Mouse (Mus musculus): Measurements from ENCODE around the gene Arhgap33. TPM values are rescaled to one million over a fixed set of nuclear protein-coding genes. Genes with fewer than 3 reads are reported as not detected.

The Arhgap33 gene
- polyA plus RNA-seq, 1 experiment, result not detected

GRCm38 (mm10) chr7:30540572-30540971, 5.7 kb upstream of the Arhgap33 start:
- TF ChIP-seq CTCF (IDR thresholded peaks at IDR 0.05; ENCODE audit: insufficient read depth, low read depth, low read length), result no peak
- TF ChIP-seq POLR2A (IDR thresholded peaks at IDR 0.05; ENCODE audit: insufficient read depth, low read depth, low read length), result no peak
- 92% methylated on average over 7 of the region's 7 CpGs for WGBS
- Histone ChIP-seq H3K27ac (ENCODE audit: insufficient read depth, low read depth, low read length) (no peak overlapping the region), H3K4me1 (ENCODE audit: control insufficient read depth, insufficient read depth, low read length) (peaks cover 1% of the 10 kb centered on the region; the same call in 1 of the 2 replicates), H3K4me3 (ENCODE audit: insufficient read depth, low read depth, low read length) (no peak overlapping the region)

DNA sequence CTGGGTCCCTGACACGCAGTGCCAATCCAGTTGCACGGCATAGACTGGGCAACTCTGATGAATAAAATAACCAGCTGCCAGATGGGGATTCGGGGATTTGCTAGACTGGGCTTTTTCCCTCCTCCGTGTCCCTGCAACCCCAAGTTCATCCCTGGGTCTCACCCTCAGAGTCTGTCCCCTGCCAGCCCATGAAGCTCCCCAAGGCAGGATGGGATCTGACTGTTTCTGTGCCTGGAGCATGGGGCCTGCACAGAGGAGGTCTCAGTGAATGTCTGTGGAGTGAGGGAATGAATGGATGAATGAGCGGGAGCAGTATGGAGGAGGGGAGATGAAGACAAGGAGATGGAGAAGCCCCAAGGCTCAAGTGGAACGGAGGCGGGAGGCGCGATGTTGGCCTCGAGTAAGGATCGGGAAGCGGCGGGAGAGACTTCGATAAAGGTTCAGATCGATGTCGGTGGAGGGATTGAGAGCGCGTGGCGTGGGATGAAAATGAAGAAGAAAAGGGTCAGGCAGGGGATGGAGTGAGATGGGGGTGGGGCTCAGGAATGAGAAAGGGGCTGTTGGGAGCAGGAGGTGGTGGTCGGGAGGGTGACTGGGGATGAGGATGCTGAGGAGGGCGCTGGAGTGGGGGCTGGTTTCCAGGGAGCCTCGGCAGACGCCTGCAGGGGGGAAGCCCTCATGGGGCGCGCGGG, 773 bp downstream of the Arhgap33 start:
- H3K4me1 ChIP-seq (ENCODE audit: control insufficient read depth, insufficient read depth, low read length), result peaks cover 43% of the 10 kb centered on the region
- TF ChIP-seq CTCF (IDR thresholded peaks at IDR 0.05; ENCODE audit: insufficient read depth, low read depth, low read length) (no peak), POLR2A (IDR thresholded peaks at IDR 0.05; ENCODE audit: insufficient read depth, low read depth, low read length) (no peak)
- WGBS, result 2% methylated on average over 26 of the region's 26 CpGs
- H3K27ac ChIP-seq (ENCODE audit: insufficient read depth, low read depth, low read length), result peak overlapping the region; percentile 49
- peak overlapping the region; percentile 95 for H3K4me3 ChIP-seq (ENCODE audit: insufficient read depth, low read depth, low read length)

DNA sequence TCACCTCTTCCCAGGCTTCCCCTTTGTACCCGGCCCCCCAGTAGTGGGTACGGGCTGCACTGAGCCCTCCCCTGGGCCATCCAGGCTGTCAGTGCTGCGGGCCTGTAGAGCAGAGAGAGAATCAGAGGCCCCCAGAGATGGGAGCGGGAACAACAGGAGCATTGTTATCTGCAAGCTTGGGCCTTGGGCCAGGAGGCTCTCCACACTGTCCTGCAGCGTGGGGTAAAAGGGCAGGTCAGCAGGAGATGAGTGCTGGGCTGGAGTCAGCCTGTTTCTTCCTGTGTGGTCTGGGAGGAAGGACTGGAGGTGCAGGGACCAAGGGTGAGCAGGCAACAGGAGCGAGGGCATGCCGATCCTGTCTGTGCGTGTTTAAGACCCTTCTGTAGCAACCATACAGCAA, 1.9 kb downstream of the Arhgap33 start:
- TF ChIP-seq POLR2A (IDR thresholded peaks at IDR 0.05; ENCODE audit: insufficient read depth, low read depth, low read length) (no peak), CTCF (IDR thresholded peaks at IDR 0.05; ENCODE audit: insufficient read depth, low read depth, low read length) (no peak)
- WGBS, result 22% methylated on average over 8 of the region's 8 CpGs
- H3K4me3 ChIP-seq (ENCODE audit: insufficient read depth, low read depth, low read length), result peak overlapping the region; percentile 19
- peaks cover 53% of the 10 kb centered on the region for H3K4me1 ChIP-seq (ENCODE audit: control insufficient read depth, insufficient read depth, low read length)
- peak overlapping the region; percentile 66 for H3K27ac ChIP-seq (ENCODE audit: insufficient read depth, low read depth, low read length)

- WGBS, result 55% methylated on average over 9 of the region's 9 CpGs
- H3K4me3 ChIP-seq (ENCODE audit: insufficient read depth, low read depth, low read length), result peak overlapping the region; percentile 16; the same call in 1 of the 2 replicates
- H3K27ac ChIP-seq (ENCODE audit: insufficient read depth, low read depth, low read length), result peak overlapping the region; percentile 66
- H3K4me1 ChIP-seq (ENCODE audit: control insufficient read depth, insufficient read depth, low read length), result peaks cover 62% of the 10 kb centered on the region
- no peak for TF ChIP-seq POLR2A (IDR thresholded peaks at IDR 0.05; ENCODE audit: insufficient read depth, low read depth, low read length)
- no peak for TF ChIP-seq CTCF (IDR thresholded peaks at IDR 0.05; ENCODE audit: insufficient read depth, low read depth, low read length)
These were observed 3.5 kb downstream of the Arhgap33 start for GRCm38 (mm10) chr7:30531291-30531815.

GRCm38 (mm10) chr7:30526981-30527380, 7.9 kb downstream of the Arhgap33 start:
- H3K27ac ChIP-seq (ENCODE audit: insufficient read depth, low read depth, low read length), result no peak overlapping the region
- no peak overlapping the region for H3K4me3 ChIP-seq (ENCODE audit: insufficient read depth, low read depth, low read length)
- 80% methylated on average over 14 of the region's 14 CpGs for WGBS
- TF ChIP-seq POLR2A (IDR thresholded peaks at IDR 0.05; ENCODE audit: insufficient read depth, low read depth, low read length) (no peak), CTCF (IDR thresholded peaks at IDR 0.05; ENCODE audit: insufficient read depth, low read depth, low read length) (no peak)
- peaks cover 47% of the 10 kb centered on the region for H3K4me1 ChIP-seq (ENCODE audit: control insufficient read depth, insufficient read depth, low read length)

DNA sequence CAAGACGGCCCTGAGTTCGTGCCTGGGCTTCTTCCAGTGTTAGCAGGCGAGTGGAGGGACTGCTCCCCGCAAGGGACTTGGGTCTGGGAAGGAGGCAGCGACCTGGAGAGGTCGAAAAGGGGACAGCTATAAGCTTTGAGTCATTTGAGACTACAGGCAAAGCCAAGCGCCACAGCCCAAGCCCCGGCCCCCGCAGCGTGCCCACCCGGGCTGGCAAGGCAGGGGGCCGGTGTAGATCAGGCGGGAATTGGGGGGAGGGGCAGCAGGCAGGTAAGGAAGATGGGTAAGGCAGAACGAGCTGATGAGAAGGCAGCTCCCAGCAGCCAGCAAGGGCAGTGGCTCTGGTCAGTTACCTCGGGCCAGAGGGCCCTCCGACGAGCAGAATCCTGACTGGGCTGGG, 8.5 kb downstream of the Arhgap33 start:
- no peak for TF ChIP-seq CTCF (IDR thresholded peaks at IDR 0.05; ENCODE audit: insufficient read depth, low read depth, low read length)
- TF ChIP-seq POLR2A (IDR thresholded peaks at IDR 0.05; ENCODE audit: insufficient read depth, low read depth, low read length), result no peak
- no peak overlapping the region for H3K27ac ChIP-seq (ENCODE audit: insufficient read depth, low read depth, low read length)
- H3K4me3 ChIP-seq (ENCODE audit: insufficient read depth, low read depth, low read length), result no peak overlapping the region
- 43% methylated on average over 17 of the region's 17 CpGs for WGBS
- peaks cover 41% of the 10 kb centered on the region for H3K4me1 ChIP-seq (ENCODE audit: control insufficient read depth, insufficient read depth, low read length)

- Histone ChIP-seq H3K4me3 (ENCODE audit: insufficient read depth, low read depth, low read length) (no peak overlapping the region), H3K4me1 (ENCODE audit: control insufficient read depth, insufficient read depth, low read length) (peaks cover 40% of the 10 kb centered on the region), H3K27ac (ENCODE audit: insufficient read depth, low read depth, low read length) (no peak overlapping the region)
- no peak for TF ChIP-seq POLR2A (IDR thresholded peaks at IDR 0.05; ENCODE audit: insufficient read depth, low read depth, low read length)
- TF ChIP-seq CTCF (IDR thresholded peaks at IDR 0.05; ENCODE audit: insufficient read depth, low read depth, low read length), result no peak
- WGBS, result 54% methylated on average over 10 of the region's 10 CpGs
These were observed 8.9 kb downstream of the Arhgap33 start for GRCm38 (mm10) chr7:30525954-30526353.

DNA sequence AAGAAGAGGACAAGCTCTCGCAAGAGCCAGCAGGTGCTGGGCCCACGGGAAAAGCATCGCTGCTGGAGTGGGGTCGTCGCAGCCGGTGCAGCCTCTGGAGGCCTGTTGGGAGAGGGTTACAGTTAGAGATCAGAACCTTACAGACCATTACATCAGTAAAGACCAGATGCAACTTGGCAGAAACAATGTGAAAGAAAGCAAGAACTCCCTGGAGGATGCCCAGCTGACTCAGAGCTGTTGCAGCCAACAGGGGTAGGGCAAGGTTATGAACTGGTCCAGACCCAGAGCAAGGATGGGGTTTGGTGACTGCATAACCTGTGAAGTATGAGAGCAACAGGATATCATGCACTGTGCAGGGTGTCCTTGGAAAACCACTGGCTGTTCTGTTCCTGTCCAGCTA, 10.4 kb downstream of the Arhgap33 start:
- peaks cover 26% of the 10 kb centered on the region for H3K4me1 ChIP-seq (ENCODE audit: control insufficient read depth, insufficient read depth, low read length)
- H3K4me3 ChIP-seq (ENCODE audit: insufficient read depth, low read depth, low read length), result no peak overlapping the region
- no peak overlapping the region for H3K27ac ChIP-seq (ENCODE audit: insufficient read depth, low read depth, low read length)
- TF ChIP-seq POLR2A (IDR thresholded peaks at IDR 0.05; ENCODE audit: insufficient read depth, low read depth, low read length) (no peak), CTCF (IDR thresholded peaks at IDR 0.05; ENCODE audit: insufficient read depth, low read depth, low read length) (no peak)
- 81% methylated on average over 6 of the region's 6 CpGs for WGBS

DNA sequence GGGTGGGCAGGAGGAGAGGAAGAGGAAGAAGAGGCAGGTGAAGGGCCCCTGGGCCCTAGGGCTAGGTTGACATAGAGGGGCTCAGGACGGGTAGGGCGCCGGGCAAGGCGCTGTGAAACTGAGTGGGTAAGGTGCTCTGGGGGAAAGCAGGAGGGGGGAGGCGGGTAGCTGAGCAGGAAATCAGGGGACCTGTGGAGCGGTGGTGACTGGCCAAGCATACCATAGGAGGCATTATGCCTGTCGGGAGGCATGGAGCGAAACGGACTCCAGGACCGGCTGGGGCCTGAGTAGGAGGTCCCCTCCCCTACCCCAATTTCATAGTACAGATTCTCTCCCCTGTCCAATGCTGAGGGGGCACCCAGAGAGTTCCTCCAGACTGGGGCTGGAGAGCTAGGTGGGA, 12.0 kb downstream of the Arhgap33 start:
- WGBS, result 89% methylated on average over 10 of the region's 10 CpGs
- Histone ChIP-seq H3K4me3 (ENCODE audit: insufficient read depth, low read depth, low read length) (no peak overlapping the region), H3K4me1 (ENCODE audit: control insufficient read depth, insufficient read depth, low read length) (peaks cover 15% of the 10 kb centered on the region), H3K27ac (ENCODE audit: insufficient read depth, low read depth, low read length) (no peak overlapping the region)
- no peak for TF ChIP-seq CTCF (IDR thresholded peaks at IDR 0.05; ENCODE audit: insufficient read depth, low read depth, low read length)
- TF ChIP-seq POLR2A (IDR thresholded peaks at IDR 0.05; ENCODE audit: insufficient read depth, low read depth, low read length), result no peak

Measured in olfactory bulb, adult 2 months (tissue).